Mouse (Mus musculus): Measurements from ENCODE around the gene Arhgap1. TPM values are rescaled to one million over a fixed set of nuclear protein-coding genes. Genes with fewer than 3 reads are reported as not detected.

Arhgap1 gene
- polyA plus RNA-seq, 1 experiment from 2014 or later, result 142 TPM

DNA sequence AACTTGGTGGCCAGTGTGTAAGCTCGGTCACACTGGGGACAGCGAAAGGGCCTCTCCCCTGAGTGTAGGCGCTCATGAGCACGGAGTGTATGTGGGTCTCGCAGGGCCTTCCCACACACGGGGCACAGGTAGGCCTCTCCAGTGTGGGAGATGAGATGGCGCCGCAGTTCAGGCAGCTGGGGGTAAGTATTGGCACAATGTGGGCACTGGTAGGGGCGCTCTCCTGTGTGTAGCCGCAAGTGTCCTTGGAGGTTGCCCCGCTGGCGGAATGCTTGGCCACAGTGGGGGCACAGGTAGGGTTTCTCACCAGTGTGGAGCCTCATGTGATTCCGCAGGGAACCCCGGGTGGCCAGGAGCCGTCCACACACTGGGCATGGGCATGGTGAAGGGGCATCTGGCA is 4.3 kb upstream of the Arhgap1 start:
- H3K4me2 ChIP-seq (replicated peaks; ENCODE audit: low read depth, low read length), result no peak overlapping the region
- no peaks in the 10 kb centered on the region for H3K27me3 ChIP-seq (ENCODE audit: insufficient read depth, low read length)
- no peak overlapping the region for H3K4me3 ChIP-seq (ENCODE audit: low read length)
- WGBS, result 98% methylated on average over 15 of the region's 15 CpGs
- no peaks in the 10 kb centered on the region for H3K9me3 ChIP-seq (ENCODE audit: low read length)
- peaks cover 9% of the 10 kb centered on the region for H3K4me1 ChIP-seq (ENCODE audit: insufficient read depth, low read length)
- ATAC-seq (ENCODE audit: low FRiP score, low TSS enrichment), result no peak
- H3K27ac ChIP-seq (ENCODE audit: low read length), result no peak overlapping the region
- H3K36me3 ChIP-seq (ENCODE audit: insufficient read depth, low read length), result peaks cover 44% of the 10 kb centered on the region
- H3K9ac ChIP-seq (replicated peaks; ENCODE audit: low read length), result no peak overlapping the region

- ATAC-seq (ENCODE audit: low FRiP score, low TSS enrichment), result no peak
- no peaks in the 10 kb centered on the region for H3K27me3 ChIP-seq (ENCODE audit: insufficient read depth, low read length)
- peaks cover 11% of the 10 kb centered on the region for H3K4me1 ChIP-seq (ENCODE audit: insufficient read depth, low read length)
- peaks cover 44% of the 10 kb centered on the region for H3K36me3 ChIP-seq (ENCODE audit: insufficient read depth, low read length)
- WGBS, result 95% methylated on average over 11 of the region's 11 CpGs
- H3K9ac ChIP-seq (replicated peaks; ENCODE audit: low read length), result no peak overlapping the region
- no peak overlapping the region for H3K4me3 ChIP-seq (ENCODE audit: low read length)
- H3K9me3 ChIP-seq (ENCODE audit: low read length), result no peaks in the 10 kb centered on the region
- no peak overlapping the region for H3K4me2 ChIP-seq (replicated peaks; ENCODE audit: low read depth, low read length)
- no peak overlapping the region for H3K27ac ChIP-seq (ENCODE audit: low read length)
Measured at GRCm38 (mm10) chr2:91645811-91646210, 3.8 kb upstream of the Arhgap1 start.

- no peak for ATAC-seq (ENCODE audit: low FRiP score, low TSS enrichment)
- Histone ChIP-seq H3K27ac (ENCODE audit: low read length) (no peak overlapping the region), H3K4me2 (replicated peaks; ENCODE audit: low read depth, low read length) (no peak overlapping the region), H3K9me3 (ENCODE audit: low read length) (no peaks in the 10 kb centered on the region), H3K36me3 (ENCODE audit: insufficient read depth, low read length) (peaks cover 44% of the 10 kb centered on the region), H3K4me3 (ENCODE audit: low read length) (no peak overlapping the region), H3K9ac (replicated peaks; ENCODE audit: low read length) (no peak overlapping the region), H3K4me1 (ENCODE audit: insufficient read depth, low read length) (peaks cover 19% of the 10 kb centered on the region), H3K27me3 (ENCODE audit: insufficient read depth, low read length) (no peaks in the 10 kb centered on the region)
- 21% methylated on average over 1 of the region's 1 CpGs for WGBS
Measured at GRCm38 (mm10) chr2:91646733-91647132, 2.9 kb upstream of the Arhgap1 start.

DNA sequence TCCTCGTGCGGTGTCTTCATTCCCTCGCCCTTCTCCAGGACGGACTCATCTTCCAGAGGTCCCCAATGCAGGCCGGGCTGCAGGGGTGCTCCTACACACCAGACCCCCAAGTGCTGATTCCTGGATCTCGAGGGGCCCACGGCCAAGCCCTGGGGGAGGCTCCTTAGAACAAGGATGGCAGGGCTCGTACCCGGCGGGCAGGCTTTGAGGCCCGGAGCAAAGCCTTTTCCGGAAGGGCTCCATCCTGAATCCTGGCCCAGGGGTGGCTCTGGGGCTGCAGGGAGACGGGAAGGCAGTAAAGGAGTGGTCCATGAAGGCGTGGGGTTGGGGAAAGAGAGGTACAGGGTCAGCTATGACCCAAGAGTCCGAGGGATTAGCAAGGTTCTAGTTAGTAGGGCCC is 508 bp upstream of the Arhgap1 start:
- Histone ChIP-seq H3K27ac (ENCODE audit: low read length) (peak overlapping the region; percentile 95), H3K27me3 (ENCODE audit: insufficient read depth, low read length) (no peaks in the 10 kb centered on the region), H3K4me1 (ENCODE audit: insufficient read depth, low read length) (peaks cover 35% of the 10 kb centered on the region), H3K4me2 (replicated peaks; ENCODE audit: low read depth, low read length) (peak overlapping the region; percentile 95), H3K9me3 (ENCODE audit: low read length) (no peaks in the 10 kb centered on the region), H3K9ac (replicated peaks; ENCODE audit: low read length) (peak overlapping the region; percentile 88), H3K36me3 (ENCODE audit: insufficient read depth, low read length) (peaks cover 41% of the 10 kb centered on the region), H3K4me3 (ENCODE audit: low read length) (peak overlapping the region; percentile 85)
- no peak for ATAC-seq (ENCODE audit: low FRiP score, low TSS enrichment)
- WGBS, result 2% methylated on average over 15 of the region's 15 CpGs

- no peaks in the 10 kb centered on the region for H3K9me3 ChIP-seq (ENCODE audit: low read length)
- WGBS, result 11% methylated on average over 16 of the region's 16 CpGs
- H3K9ac ChIP-seq (replicated peaks; ENCODE audit: low read length), result peak overlapping the region; percentile 79
- H3K4me1 ChIP-seq (ENCODE audit: insufficient read depth, low read length), result peaks cover 35% of the 10 kb centered on the region
- no peaks in the 10 kb centered on the region for H3K27me3 ChIP-seq (ENCODE audit: insufficient read depth, low read length)
- peak overlapping the region; percentile 85 for H3K4me3 ChIP-seq (ENCODE audit: low read length)
- peak overlapping the region; percentile 86 for H3K27ac ChIP-seq (ENCODE audit: low read length)
- peaks cover 42% of the 10 kb centered on the region for H3K36me3 ChIP-seq (ENCODE audit: insufficient read depth, low read length)
- H3K4me2 ChIP-seq (replicated peaks; ENCODE audit: low read depth, low read length), result peak overlapping the region; percentile 82
- peak; percentile 62 for ATAC-seq (ENCODE audit: low FRiP score, low TSS enrichment)
Measured at GRCm38 (mm10) chr2:91650360-91650995, 818 bp downstream of the Arhgap1 start.

GRCm38 (mm10) chr2:91651458-91652258 is 2.0 kb downstream of the Arhgap1 start:
- H3K9me3 ChIP-seq (ENCODE audit: low read length), result no peaks in the 10 kb centered on the region
- peaks cover 38% of the 10 kb centered on the region for H3K36me3 ChIP-seq (ENCODE audit: insufficient read depth, low read length)

DNA sequence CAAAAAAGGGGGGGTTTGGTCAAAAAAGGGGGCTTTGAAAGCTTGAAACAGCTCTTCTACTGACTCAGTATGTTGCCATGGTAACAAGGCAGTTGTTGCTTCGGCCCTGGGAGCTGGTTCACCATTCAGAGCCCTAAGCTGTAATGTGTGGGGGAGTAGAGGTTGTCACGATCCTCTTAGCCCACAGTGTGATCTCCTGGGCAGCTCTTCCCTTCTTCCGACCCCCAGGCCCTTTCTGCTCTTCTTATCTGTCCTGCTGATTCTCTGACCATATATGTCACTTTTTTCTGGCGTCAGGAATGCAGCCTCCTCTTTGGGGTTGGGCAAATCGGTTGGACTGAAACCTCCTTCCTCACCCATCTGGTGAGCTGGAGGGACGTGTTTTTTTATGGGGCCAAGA is 3.2 kb downstream of the Arhgap1 start:
- WGBS, result 32% methylated on average over 6 of the region's 6 CpGs
- H3K9ac ChIP-seq (replicated peaks; ENCODE audit: low read length), result no peak overlapping the region
- no peak overlapping the region for H3K27ac ChIP-seq (ENCODE audit: low read length)
- H3K4me3 ChIP-seq (ENCODE audit: low read length), result no peak overlapping the region
- H3K27me3 ChIP-seq (ENCODE audit: insufficient read depth, low read length), result no peaks in the 10 kb centered on the region
- H3K9me3 ChIP-seq (ENCODE audit: low read length), result no peaks in the 10 kb centered on the region
- peaks cover 31% of the 10 kb centered on the region for H3K36me3 ChIP-seq (ENCODE audit: insufficient read depth, low read length)
- H3K4me2 ChIP-seq (replicated peaks; ENCODE audit: low read depth, low read length), result 0 out of 2 replicates have a peak overlapping the region, but pooled peaks have one; percentile 9
- ATAC-seq (ENCODE audit: low FRiP score, low TSS enrichment), result no peak
- H3K4me1 ChIP-seq (ENCODE audit: insufficient read depth, low read length), result peaks cover 35% of the 10 kb centered on the region

More at GRCm38 (mm10) chr2:91651458-91652258, 2.0 kb downstream of the Arhgap1 start:
- 67% methylated on average over 14 of the region's 14 CpGs for WGBS
- H3K9ac ChIP-seq (replicated peaks; ENCODE audit: low read length), result peak overlapping the region; percentile 28
- no peak overlapping the region for H3K4me3 ChIP-seq (ENCODE audit: low read length)
- no peak for ATAC-seq (ENCODE audit: low FRiP score, low TSS enrichment)
- H3K27ac ChIP-seq (ENCODE audit: low read length), result peak overlapping the region; percentile 64
- H3K27me3 ChIP-seq (ENCODE audit: insufficient read depth, low read length), result no peaks in the 10 kb centered on the region
- peaks cover 35% of the 10 kb centered on the region for H3K4me1 ChIP-seq (ENCODE audit: insufficient read depth, low read length)
- peak overlapping the region; percentile 22 for H3K4me2 ChIP-seq (replicated peaks; ENCODE audit: low read depth, low read length)

DNA sequence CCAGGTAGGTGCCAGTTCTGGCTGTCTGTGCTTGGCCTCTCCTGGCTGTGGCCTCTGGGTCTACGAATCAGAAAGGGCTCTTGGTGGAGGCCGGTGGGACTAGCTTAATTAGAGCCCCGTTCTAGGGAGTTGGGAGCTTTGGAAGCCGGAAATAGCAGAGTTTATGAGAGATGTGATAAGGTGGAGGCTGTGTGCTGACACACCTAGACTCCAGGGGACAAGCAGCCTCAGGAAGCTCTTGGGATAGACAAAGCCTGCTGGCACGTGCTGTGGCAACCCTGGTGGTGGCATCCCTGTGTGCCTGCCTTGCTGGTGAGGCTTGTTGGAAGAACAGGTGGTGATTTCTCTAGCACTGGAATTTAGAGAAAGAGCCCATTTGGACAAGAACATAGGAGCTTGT is 5.7 kb downstream of the Arhgap1 start:
- Histone ChIP-seq H3K4me2 (replicated peaks; ENCODE audit: low read depth, low read length) (no peak overlapping the region), H3K27ac (ENCODE audit: low read length) (no peak overlapping the region), H3K4me3 (ENCODE audit: low read length) (no peak overlapping the region), H3K4me1 (ENCODE audit: insufficient read depth, low read length) (peaks cover 27% of the 10 kb centered on the region), H3K27me3 (ENCODE audit: insufficient read depth, low read length) (no peaks in the 10 kb centered on the region), H3K9me3 (ENCODE audit: low read length) (no peaks in the 10 kb centered on the region), H3K36me3 (ENCODE audit: insufficient read depth, low read length) (peaks cover 40% of the 10 kb centered on the region), H3K9ac (replicated peaks; ENCODE audit: low read length) (no peak overlapping the region)
- ATAC-seq (ENCODE audit: low FRiP score, low TSS enrichment), result no peak
- 80% methylated on average over 5 of the region's 5 CpGs for WGBS

GRCm38 (mm10) chr2:91655827-91656226 is 6.2 kb downstream of the Arhgap1 start:
- WGBS, result 70% methylated on average over 6 of the region's 6 CpGs
- no peak overlapping the region for H3K27ac ChIP-seq (ENCODE audit: low read length)
- no peak overlapping the region for H3K9ac ChIP-seq (replicated peaks; ENCODE audit: low read length)
- H3K4me1 ChIP-seq (ENCODE audit: insufficient read depth, low read length), result peaks cover 24% of the 10 kb centered on the region
- H3K4me3 ChIP-seq (ENCODE audit: low read length), result no peak overlapping the region
- H3K9me3 ChIP-seq (ENCODE audit: low read length), result no peaks in the 10 kb centered on the region
- H3K27me3 ChIP-seq (ENCODE audit: insufficient read depth, low read length), result no peaks in the 10 kb centered on the region
- H3K4me2 ChIP-seq (replicated peaks; ENCODE audit: low read depth, low read length), result no peak overlapping the region
- peaks cover 41% of the 10 kb centered on the region for H3K36me3 ChIP-seq (ENCODE audit: insufficient read depth, low read length)
- no peak for ATAC-seq (ENCODE audit: low FRiP score, low TSS enrichment)

- H3K27ac ChIP-seq (ENCODE audit: low read length), result no peak overlapping the region
- H3K27me3 ChIP-seq (ENCODE audit: insufficient read depth, low read length), result no peaks in the 10 kb centered on the region
- no peak overlapping the region for H3K4me3 ChIP-seq (ENCODE audit: low read length)
- peaks cover 15% of the 10 kb centered on the region for H3K4me1 ChIP-seq (ENCODE audit: insufficient read depth, low read length)
- no peaks in the 10 kb centered on the region for H3K9me3 ChIP-seq (ENCODE audit: low read length)
- H3K4me2 ChIP-seq (replicated peaks; ENCODE audit: low read depth, low read length), result no peak overlapping the region
- 77% methylated on average over 8 of the region's 8 CpGs for WGBS
- peaks cover 48% of the 10 kb centered on the region for H3K36me3 ChIP-seq (ENCODE audit: insufficient read depth, low read length)
- H3K9ac ChIP-seq (replicated peaks; ENCODE audit: low read length), result no peak overlapping the region
- ATAC-seq (ENCODE audit: low FRiP score, low TSS enrichment), result no peak
Measured at GRCm38 (mm10) chr2:91656774-91657173, 7.1 kb downstream of the Arhgap1 start.
